Mouse (Mus musculus) olfactory bulb, adult 2 months (tissue): ENCODE data around the gene Thsd4.
"Not testable (repeated sequence)": the region's sequence is repeated elsewhere in the genome, so short reads cannot be mapped to it uniquely, and the experiment has no call there.

Experiments
- CTCF ChIP-seq: fragments of 200-500 bp; IDR thresholded peaks from 2 replicates; pipeline ENCODE4 v1.5.1; 2012; ENCODE audit warnings: low read depth, mild to moderate bottlenecking, low read length, moderate library complexity; ENCODE audit not compliant: insufficient read depth
- POLR2A ChIP-seq: fragments of 200-500 bp; IDR thresholded peaks from 2 replicates; pipeline ENCODE4 v1.6.1; 2012; ENCODE audit warnings: mild to moderate bottlenecking, low read depth, low read length, moderate library complexity; ENCODE audit not compliant: insufficient read depth

GRCm38 (mm10) chr9:59935866-59936265, 586.0 kb downstream of the Thsd4 start:
- not testable (repeated sequence) for TF ChIP-seq CTCF, POLR2A
